Mouse (Mus musculus): Measurements from ENCODE around the gene Fam117a.

GRCm38 (mm10) chr11:95343180-95343579 is 6.4 kb downstream of the Fam117a start:
- TF ChIP-seq CTCF (IDR thresholded peaks at IDR 0.05; ENCODE audit: low read depth, low read length) (no peak), TAL1 (conservative IDR thresholded peaks at IDR 0.05; ENCODE audit: low read depth, low read length) (no peak), GATA1 (IDR thresholded peaks at IDR 0.05; ENCODE audit: borderline replicate concordance, low read length) (no peak), POLR2AphosphoS5 (IDR thresholded peaks at IDR 0.05; ENCODE audit: insufficient replicate concordance, low read depth, low read length) (no peak)

Measured in G1E (cell line).